Mouse (Mus musculus) c-Kit-positive CD71-positive TER-119-negative erythroid progenitor cells, embryonic 14.5 days (primary cell): ENCODE results near the gene Mmachc.
A peak's percentile ranks its signal among the peaks of the same experiment; 100 is the strongest.

ENCODE experiments used
- DNase-seq: peaks from one replicate; pipeline ENCODE4 v3.0.0-alpha.2; 2013; ENCODE audit warnings: low read depth

The Mmachc gene

DNA sequence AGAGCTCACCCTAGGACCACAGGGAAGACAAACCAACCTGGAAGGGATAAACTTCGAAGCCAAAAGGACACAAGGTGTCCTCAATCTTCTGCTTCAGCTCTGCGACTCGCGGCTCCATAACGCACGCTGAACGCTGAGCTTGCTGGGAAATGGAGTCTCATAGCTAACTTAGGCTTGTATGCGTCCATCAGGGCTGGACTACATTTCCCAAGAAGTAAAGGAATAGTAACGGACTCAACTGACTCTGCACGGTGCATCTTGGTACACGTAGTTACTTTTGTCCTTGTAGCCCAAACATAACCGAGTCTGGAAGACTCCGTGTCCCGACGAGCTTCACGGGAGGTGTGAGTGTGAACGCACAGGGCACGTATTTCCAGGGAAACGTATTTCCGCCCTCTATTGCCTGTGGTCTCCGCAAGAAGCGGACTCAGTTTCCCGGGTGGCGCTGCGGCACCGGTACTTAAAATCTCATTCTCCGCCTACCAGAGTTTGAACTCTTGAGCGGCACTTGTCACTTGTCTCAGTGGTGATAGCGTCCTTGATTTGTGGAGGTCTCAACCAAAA is at the start of gene Mmachc, which contains the start of gene Ccdc163:
Gene Mmachc, minus strand, starts transcription at position 206 of the 564 bp plus-strand sequence.
Gene Ccdc163, plus strand, starts transcription at position 309 of the 564 bp plus-strand sequence.
- peak; percentile 93 for DNase-seq

DNA sequence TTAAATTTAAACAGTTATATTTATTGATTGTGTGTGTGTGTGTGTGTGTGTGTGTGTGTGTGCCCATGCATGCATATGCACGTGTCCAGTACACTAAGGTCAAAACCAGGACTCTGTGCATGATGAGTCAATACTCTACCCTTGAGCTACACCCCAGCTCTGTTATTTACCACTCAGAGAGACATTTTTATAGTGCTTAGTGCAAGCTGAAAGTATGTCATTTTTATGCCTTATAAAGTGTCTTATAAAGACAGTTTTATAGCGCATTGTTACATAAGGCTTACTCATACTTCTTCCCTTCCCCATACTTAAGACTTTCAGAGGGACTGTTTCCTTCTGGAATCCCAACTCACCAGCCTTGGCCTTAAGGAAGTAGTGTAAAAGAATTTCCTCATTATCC is 41.5 kb upstream of the Mmachc start:
- no peak for DNase-seq

DNA sequence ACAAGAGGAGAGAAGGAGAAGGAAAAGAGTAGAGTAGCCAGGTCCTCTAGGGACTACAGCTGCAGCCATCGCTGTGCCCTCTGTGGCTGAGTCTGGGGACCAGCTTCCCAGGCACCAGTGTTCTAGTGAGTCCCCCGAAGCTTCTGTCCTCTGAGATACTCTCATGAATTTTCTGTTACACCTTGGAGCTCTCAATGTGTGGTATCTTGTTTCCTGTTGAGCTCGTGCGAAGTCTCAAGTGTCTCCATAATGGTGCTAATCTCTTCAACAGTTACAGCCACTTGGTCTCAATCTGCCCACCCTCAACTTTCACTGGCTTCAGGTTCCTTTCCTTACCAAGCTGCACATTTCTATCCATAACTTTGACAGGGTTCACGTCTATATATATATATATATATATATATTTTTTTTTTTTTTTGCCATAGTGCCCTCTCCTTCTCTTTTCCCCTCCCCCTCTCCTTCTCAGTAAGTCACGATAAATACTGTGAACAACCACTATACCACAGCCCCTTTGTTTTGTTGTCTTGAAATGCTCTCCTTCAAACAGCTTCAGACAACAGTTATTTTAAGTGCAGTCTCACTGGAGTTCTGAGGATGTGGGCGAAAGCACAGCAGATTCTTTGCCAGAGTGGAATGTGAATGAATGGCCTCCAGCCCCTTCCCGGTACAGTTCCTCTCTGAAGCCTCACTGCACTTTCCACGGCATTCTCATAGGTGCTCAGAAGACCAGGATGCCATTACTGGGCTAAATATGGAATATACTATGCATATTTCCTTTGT is 31.0 kb upstream of the Mmachc start:
- DNase-seq, result no peak

DNA sequence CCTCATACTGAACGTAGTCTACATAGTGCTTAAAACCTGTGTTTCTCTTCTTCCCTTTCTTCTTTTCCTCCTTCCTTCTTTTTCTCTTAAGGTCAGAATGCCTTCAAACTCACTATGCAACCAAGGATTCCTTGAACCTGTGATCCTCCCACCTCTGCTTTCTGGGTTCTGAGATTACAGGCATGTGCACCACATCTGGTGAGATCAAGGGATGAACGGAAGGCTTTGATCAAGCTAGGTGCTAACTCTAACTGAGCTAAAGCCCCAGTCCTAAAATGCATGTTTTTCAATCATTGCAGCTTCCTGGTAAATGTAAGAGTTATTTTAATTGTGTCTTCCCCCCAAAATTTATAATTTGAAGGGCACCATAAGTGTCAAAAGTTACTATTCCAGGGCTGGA is 26.8 kb upstream of the Mmachc start:
- no peak for DNase-seq

DNA sequence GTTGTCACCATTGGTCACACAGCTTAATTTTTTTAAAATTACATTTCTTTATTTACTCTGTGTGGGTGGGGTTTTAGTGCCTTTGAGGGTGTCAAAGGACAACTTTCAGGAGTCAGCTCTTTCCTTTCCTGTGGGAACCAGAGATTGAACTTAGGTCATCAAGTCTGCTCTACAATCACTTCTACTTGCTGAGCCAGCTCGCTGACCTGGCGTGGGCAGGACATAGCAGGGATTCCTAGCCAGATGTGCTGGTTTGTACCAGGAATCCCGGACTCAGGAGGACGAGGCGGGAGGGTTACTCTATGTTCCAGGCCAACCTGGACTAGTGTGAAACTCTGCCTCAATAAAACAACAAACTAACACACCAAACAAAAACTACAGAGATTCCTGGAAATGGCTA is 24.1 kb upstream of the Mmachc start:
- no peak for DNase-seq

DNA sequence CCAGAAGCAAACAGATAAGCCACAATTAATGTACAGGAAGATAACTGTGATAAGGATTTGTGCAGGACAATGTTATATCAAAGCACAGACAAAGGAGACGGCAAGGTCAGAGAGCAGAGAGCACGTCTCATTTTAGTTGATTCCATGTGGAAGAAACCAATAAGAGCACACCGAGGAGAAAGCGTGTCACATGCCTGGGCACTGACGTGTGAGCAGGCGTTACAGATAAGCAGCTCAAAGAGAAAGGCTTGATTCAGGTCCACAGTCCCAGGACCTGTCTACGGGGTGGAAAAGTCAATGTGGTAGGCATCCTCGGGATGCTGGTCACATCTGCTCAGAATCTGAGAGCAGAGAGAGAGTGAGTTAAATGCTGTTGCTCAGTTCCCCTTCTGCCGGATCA is 22.9 kb upstream of the Mmachc start:
- no peak for DNase-seq

DNA sequence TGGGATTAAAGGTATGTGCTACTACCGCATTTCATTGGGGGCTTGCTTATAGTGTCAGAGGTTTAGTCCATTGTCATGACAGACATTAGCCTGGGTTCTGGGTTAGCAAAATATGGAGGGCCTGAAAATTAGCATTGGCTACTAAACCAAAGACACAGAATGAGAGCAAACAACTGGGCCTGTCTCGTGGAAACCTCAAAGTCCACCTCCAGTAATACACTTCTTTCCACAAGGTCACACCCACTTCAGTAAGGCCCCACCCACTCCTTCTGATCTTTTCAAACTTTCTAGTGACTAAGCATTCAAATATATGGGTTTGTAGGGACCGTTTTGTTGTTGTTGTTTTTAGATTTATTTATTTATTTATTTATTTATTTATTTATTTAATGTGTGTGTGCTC is 21.3 kb upstream of the Mmachc start:
- no peak for DNase-seq

DNA sequence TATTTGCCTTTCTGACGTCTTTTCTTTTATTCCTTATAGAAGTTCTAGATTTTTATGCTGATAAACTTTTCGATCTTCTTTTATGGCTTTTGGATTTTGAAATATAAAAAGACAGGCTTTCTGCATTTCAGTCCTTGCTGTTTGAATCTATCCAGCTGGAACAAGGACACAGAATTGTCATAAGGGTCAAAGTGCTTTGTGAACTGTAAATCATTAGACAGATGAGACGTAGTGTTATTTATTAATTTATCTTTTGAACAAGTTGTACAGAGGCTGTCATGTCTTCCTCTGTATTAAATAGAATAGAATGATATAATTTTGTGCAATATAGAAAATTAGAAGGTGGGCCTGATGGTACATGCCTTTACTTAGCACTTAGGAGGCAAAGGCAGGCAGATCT is 19.2 kb upstream of the Mmachc start:
- DNase-seq, result no peak

DNA sequence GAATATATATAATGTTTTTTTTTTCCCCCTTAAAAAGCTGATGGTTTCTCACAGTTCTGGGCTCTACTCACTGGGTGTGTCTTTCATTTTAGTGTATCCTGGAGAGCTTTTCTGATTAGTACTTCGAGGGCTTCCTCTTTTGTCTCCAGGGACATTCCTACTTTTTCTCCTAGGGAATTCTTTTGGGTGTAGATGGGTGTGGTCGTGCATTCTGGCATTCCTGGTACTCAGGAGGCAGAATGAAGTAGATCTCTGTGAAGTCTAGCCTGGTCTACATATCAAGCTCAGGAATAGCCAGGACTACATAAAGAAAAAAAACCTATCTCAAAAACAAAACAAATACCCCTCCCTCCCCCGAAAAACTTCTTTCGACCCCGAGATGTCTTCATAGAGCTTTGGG is 17.2 kb upstream of the Mmachc start:
- DNase-seq, result no peak

DNA sequence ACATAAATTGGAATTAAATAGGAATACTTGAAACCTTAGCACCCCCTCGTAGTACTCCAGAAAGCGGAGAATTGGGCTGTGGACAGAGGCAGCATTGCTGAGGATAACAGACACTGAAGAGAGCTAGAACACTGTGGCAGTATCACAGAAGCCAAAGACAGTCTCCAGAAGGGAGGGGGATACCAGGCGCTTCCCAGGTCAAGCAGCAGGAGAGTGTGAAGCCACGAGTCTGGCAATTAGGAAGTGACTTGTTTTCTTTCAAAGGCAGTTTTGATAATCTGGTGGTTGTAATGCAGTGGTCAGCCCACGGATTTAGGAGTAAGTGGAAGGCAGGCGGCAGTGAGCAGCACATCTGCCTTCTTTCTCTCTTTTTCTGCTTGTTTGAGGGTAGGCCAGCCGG is 14.0 kb upstream of the Mmachc start:
- DNase-seq, result no peak

DNA sequence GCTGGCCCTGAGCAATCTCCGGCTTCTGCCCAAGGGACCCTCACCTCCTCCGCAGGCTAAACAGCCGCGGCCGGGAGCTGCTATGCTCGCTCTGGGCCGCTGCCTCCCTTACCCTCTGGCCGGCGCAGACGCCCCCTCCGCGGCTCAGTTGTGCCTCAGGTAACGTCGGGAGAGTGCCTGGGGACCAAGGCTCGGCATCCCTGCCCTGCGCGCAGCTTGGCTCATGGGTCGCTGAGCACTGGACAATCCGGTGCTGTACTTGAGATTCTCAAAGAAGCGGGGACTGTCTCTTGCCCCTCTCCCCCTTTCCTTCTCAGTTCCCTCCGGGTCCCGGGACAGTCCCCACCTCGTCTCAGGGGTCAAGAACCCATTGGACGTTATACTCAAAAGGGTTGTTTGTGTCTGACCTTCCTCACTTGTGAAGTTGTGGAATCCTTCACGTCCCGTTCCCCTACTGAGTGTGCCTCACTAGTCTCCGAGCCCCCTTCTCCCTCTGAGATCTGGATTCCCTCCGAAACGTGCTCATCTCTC is 13.0 kb upstream of the Mmachc start:
- DNase-seq, result no peak

DNA sequence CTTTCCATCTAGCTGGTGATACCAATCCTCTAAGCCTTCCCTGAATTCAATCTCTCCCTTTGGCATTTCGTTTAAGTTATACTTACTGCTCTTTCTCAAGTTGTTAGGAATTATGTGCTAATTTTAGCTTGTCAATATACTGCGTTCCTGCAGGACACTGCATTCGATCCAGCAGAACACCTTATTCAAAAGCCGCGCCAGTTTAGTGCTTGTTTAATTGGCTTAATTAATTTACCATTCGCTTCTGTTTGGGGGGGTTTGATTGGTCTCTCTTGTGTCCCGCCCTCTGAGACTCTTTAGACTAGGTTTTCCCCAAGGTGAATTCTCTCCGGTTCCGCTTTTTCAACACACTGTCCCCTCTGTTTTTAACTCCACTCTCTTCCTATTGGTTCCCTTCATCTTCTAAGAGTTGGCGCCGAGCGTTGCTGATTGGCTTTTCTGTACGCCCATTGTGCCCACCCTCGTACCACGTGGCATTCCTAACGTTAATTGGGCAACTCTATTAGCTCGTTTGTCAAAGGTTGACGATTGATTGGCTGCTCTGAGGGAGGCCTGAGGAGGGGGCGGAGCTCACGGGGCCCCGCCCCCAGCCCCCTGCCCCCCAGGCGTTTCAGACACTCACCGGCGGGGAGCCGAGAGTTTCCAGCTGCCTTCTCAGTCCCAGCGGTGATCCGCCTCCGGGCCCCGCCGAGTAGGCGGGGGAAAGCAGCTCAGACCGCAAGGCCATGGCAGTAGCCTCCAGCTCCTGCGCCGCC is 12.3 kb upstream of the Mmachc start, which contains the start of gene Tesk2:
Gene Tesk2, plus strand, starts transcription at position 606 of the 755 bp plus-strand sequence.
- peak; percentile 97 for DNase-seq

DNA sequence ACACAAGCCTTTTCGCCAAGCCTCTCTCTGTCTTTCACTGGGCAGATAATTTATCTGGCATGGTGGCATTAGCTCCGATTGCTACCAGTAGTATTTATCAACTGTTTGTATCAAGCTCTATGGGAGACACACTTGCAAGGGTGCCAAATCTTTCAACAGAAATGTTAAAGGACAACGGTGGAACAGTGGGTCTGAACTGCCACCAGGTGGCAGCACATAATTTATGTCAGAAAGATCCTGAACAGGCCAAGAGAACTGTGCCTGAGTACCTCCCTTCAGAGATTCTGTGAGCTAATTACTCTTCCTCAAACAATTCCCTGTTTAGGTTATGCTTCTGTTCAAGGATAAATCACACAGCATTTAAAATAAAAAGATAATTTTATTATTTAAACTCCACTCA is 11.2 kb upstream of the Mmachc start:
- DNase-seq, result peak; percentile 76

DNA sequence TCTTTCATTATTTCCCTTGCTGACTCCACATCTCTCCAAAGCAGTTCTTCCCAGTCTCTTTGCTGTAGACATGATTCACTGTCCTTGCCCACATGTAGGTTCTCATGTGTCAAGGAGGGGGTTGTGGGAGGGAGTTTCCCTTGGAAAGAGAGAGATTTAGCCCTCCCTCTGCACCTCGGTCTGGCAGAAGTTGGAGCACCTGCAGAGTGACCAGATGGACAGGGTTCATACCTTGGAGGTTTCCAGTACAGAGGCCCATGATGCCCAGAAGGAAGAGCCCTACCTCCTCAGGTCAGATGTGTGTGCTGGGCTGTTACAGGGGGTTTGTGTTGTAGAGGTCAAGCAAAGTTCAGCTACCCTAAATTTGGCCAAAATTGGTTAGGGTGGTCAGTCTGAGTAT is 4.3 kb upstream of the Mmachc start:
- no peak for DNase-seq

DNA sequence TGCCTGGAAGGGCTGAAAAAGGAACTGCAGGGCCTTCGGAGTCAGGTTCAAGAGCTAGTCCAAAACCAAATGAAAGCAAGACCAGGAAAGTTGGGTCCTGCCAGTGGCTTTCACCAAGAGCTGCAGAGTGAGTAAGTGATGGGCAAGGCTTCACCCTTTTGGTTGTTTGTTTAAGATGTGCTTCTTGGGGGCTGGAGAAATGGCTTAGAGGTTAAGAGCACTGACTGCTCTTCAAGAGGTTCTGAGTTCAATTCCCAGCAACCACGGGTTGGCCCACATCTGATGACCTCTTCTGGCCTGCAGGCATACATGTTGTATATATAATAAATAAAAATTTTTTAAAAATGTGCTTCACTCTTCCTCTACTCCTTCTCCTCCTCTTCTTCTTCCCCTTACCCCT is 1.9 kb upstream of the Mmachc start:
- DNase-seq, result no peak

DNA sequence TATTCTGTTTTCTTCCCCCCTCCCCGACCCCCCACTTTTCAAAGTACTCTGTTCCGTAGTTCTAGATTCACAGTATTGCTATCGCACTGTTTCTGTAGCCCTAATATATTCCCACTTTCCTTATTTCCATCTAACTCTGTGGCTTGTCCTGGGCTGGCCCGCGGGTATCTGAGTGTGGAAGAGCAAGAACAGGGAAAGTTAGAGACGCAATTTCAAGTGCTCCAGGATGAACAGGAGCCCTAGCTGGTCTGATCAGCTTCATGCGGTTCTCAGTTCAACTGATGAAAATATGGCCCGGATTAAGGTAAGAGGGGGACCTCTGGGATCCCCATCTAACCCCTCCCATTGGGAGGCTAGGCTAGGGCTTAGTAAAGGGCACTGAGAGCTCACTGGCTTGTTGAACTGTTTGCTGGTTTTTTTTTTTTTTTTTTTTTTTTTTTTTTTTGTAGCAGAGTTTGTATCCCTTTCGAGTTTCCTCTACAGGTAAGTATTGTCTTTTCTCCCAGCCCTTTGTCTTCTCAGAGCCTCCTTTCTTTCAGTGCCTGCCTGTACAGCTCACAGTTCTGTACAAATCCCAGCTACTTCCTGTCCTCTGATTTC is 685 bp upstream of the Mmachc start:
- DNase-seq, result peak; percentile 38

DNA sequence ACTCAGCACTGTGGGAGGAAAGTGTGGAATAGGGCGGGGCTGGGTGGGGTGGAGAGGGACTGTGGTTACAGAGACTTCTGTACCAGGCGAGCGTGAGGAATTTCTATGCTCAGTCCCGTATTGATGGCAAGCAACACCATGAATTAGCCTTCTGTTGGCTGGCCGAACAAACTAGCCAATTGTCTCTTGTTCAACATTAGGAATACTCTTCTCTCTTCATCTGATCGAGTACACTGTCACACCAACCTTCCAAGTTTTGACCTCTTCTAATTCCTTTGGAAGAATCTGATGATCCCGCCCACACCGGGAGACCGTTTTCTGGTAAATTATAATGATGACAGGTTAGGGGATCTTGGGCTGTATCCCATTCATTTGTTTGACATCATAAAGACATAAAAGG is 540 bp downstream of the Mmachc start:
- no peak for DNase-seq

DNA sequence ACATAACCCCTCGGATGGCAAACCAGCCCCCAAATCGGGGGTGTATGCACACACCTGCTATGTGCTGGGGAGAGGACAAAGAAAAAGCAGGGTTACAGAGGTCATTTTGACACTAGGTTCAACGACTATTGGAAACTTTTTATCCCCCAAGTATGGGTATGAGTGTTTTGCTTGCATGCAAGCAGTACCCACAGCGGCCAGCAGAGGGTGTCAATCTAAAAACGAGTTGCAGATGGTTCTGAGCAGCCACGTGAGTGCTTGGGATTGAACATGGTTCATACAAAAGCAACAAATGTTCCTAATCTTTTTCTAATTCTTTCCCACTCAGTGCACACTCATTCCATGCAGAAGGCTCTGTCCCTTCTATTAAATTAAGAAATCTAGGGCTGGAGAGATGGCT is 4.4 kb downstream of the Mmachc start:
- peak; percentile 68 for DNase-seq

DNA sequence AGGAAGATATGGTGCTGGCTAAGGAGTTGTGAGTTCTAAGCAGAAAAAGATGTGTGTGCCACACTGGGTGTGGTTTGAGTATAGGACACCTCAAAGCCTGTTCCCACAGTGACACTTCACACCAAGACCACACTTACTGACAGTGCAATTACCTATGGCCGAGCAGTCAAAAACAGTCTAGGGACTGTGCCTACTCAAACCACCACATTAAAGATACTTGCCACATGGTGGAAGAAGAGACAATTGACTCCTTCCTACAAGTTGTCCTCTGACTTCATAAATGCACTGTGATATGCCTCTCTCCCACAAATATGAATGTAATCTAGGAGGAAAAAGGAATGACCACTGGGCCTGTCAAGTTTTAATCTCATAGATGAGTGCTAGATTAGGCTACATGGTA is 7.2 kb downstream of the Mmachc start:
- no peak for DNase-seq

DNA sequence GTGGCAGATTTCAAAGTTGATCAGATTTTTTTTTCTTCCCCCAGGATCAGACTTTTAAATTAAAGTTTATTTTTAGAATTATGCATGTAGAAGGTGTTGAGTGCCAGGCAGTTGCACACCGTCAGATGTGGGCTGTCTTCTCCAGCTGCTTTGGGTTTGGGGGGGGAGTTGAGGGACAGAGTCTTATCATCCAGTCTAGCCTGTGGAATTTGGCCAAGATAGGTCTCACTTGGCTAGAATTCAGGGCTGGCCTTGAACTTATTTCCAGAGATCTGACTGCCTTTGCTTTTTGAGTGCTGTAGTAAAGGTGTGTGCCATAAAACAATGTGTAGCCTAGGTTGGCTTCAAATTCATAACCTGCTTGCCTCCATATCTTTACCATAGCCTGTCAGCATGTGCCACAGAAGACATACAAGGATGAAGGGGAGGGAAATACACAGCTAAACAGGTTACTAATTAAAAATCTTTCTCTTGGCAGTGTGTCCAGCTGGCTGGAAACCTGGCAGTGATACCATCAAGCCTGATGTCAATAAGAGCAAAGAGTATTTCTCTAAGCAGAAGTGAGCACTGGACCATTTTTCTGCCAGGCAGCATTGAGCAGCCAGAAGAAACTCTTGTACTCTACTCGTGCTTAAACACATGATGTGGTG is 9.4 kb downstream of the Mmachc start:
- no peak for DNase-seq

DNA sequence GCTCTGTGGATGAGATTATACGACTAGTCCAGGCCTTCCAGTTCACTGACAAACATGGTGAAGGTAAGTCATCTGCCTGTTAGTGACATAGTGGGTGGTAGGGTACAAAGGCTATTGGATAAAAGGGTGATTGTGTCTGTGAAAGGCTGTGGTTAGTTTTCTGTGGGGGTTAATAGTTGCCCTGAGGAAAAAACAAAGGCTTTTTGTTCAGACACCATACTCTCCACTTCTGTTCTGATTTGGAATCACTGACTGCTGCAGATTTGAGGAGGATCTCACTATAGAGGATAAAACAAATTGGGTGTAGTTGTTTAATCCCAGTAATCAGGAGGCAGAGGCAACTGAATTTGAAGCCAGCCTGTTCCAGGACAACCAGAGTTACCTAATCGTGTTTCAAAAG is 14.4 kb downstream of the Mmachc start:
- no peak for DNase-seq

DNA sequence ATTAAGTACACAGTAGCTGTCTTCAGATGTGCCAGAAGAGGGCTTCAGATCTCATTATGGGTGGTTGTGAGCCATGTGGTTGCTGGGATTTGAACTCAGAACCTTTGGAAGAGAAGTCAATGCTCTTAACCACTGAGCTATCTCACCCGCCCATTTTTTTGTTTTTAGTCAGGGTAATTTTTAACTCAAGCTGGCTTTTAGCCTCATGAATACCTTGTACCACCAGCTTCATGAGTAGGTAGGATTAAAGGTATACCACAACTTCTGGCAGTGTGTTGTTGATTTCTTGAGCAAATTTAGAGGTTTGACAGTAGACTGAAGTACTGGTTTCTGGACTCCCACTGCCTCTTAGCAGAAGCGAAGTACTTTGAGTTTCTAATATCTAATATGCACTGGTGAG is 16.1 kb downstream of the Mmachc start:
- no peak for DNase-seq
